Mouse (Mus musculus): ENCODE results near the gene Cnr1. TPM values are rescaled to one million over a fixed set of nuclear protein-coding genes. Genes with fewer than 3 reads are reported as not detected.

The Cnr1 gene
- polyA plus RNA-seq, 1 experiment from 2014 or later = 15.9 TPM

- H3K27ac ChIP-seq (ENCODE audit: low read depth, low read length) = no peak overlapping the region
- 50% methylated on average over 6 of the region's 6 CpGs for WGBS
- ATAC-seq (ENCODE audit: low FRiP score) (no peak), DNase-seq (ENCODE audit: low spot score, missing footprints) (no peak)
- no peaks in the 10 kb centered on the region; the same call in 1 of the 2 replicates for H3K4me1 ChIP-seq (ENCODE audit: control insufficient read depth, insufficient read depth, low read length)
- no peaks in the 10 kb centered on the region for H3K36me3 ChIP-seq (ENCODE audit: control insufficient read depth, insufficient read depth, low read length)
- peaks cover 24% of the 10 kb centered on the region for H3K27me3 ChIP-seq (ENCODE audit: control insufficient read depth, insufficient read depth, low read length)
- H3K9me3 ChIP-seq (ENCODE audit: control insufficient read depth, low read length) = no peaks in the 10 kb centered on the region
- no peak overlapping the region; the same call in 1 of the 2 replicates for H3K4me3 ChIP-seq (ENCODE audit: low read depth, low read length)
- H3K9ac ChIP-seq (ENCODE audit: low read length) = no peak overlapping the region
- H3K4me2 ChIP-seq = no peak overlapping the region
Observed at GRCm38 (mm10) chr4:33926010-33926409, 1.6 kb downstream of the Cnr1 start.

GRCm38 (mm10) chr4:33926730-33927263 lies 2.4 kb downstream of the Cnr1 start:
- Histone ChIP-seq H3K27ac (ENCODE audit: low read depth, low read length) (no peak overlapping the region), H3K4me1 (ENCODE audit: control insufficient read depth, insufficient read depth, low read length) (no peaks in the 10 kb centered on the region; the same call in 1 of the 2 replicates), H3K27me3 (ENCODE audit: control insufficient read depth, insufficient read depth, low read length) (peaks cover 21% of the 10 kb centered on the region), H3K4me2 (0 out of 2 replicates have a peak overlapping the region, but pooled peaks have one; percentile 13), H3K4me3 (ENCODE audit: low read depth, low read length) (peak overlapping the region; percentile 7; the same call in 1 of the 2 replicates), H3K9me3 (ENCODE audit: control insufficient read depth, low read length) (no peaks in the 10 kb centered on the region), H3K36me3 (ENCODE audit: control insufficient read depth, insufficient read depth, low read length) (no peaks in the 10 kb centered on the region), H3K9ac (ENCODE audit: low read length) (no peak overlapping the region)
- no peak for ATAC-seq (ENCODE audit: low FRiP score)
- WGBS = 79% methylated on average over 7 of the region's 7 CpGs
- DNase-seq (ENCODE audit: low spot score, missing footprints) = no peak

GRCm38 (mm10) chr4:33927644-33928043 lies 3.3 kb downstream of the Cnr1 start:
- Histone ChIP-seq H3K36me3 (ENCODE audit: control insufficient read depth, insufficient read depth, low read length) (no peaks in the 10 kb centered on the region), H3K27me3 (ENCODE audit: control insufficient read depth, insufficient read depth, low read length) (peaks cover 15% of the 10 kb centered on the region), H3K27ac (ENCODE audit: low read depth, low read length) (no peak overlapping the region), H3K4me3 (ENCODE audit: low read depth, low read length) (no peak overlapping the region), H3K9ac (ENCODE audit: low read length) (no peak overlapping the region), H3K4me1 (ENCODE audit: control insufficient read depth, insufficient read depth, low read length) (no peaks in the 10 kb centered on the region; the same call in 1 of the 2 replicates), H3K9me3 (ENCODE audit: control insufficient read depth, low read length) (no peaks in the 10 kb centered on the region), H3K4me2 (no peak overlapping the region)
- WGBS = 92% methylated on average over 3 of the region's 3 CpGs
- ATAC-seq (ENCODE audit: low FRiP score) (no peak), DNase-seq (ENCODE audit: low spot score, missing footprints) (no peak)

GRCm38 (mm10) chr4:33928450-33928849 lies 4.1 kb downstream of the Cnr1 start:
- H3K4me3 ChIP-seq (ENCODE audit: low read depth, low read length) = no peak overlapping the region
- no peak for ATAC-seq (ENCODE audit: low FRiP score)
- no peak overlapping the region for H3K4me2 ChIP-seq
- H3K36me3 ChIP-seq (ENCODE audit: control insufficient read depth, insufficient read depth, low read length) = no peaks in the 10 kb centered on the region
- peaks cover 8% of the 10 kb centered on the region; the same call in 1 of the 2 replicates for H3K27me3 ChIP-seq (ENCODE audit: control insufficient read depth, insufficient read depth, low read length)
- 76% methylated on average over 1 of the region's 1 CpGs for WGBS
- H3K9ac ChIP-seq (ENCODE audit: low read length) = no peak overlapping the region
- no peak for DNase-seq (ENCODE audit: low spot score, missing footprints)
- H3K4me1 ChIP-seq (ENCODE audit: control insufficient read depth, insufficient read depth, low read length) = no peaks in the 10 kb centered on the region; the same call in 1 of the 2 replicates
- no peak overlapping the region for H3K27ac ChIP-seq (ENCODE audit: low read depth, low read length)
- H3K9me3 ChIP-seq (ENCODE audit: control insufficient read depth, low read length) = no peaks in the 10 kb centered on the region

GRCm38 (mm10) chr4:33931347-33931746 lies 7.0 kb downstream of the Cnr1 start:
- Histone ChIP-seq H3K4me3 (ENCODE audit: low read depth, low read length) (no peak overlapping the region), H3K36me3 (ENCODE audit: control insufficient read depth, insufficient read depth, low read length) (no peaks in the 10 kb centered on the region), H3K4me2 (no peak overlapping the region), H3K27me3 (ENCODE audit: control insufficient read depth, insufficient read depth, low read length) (no peaks in the 10 kb centered on the region), H3K9me3 (ENCODE audit: control insufficient read depth, low read length) (no peaks in the 10 kb centered on the region), H3K27ac (ENCODE audit: low read depth, low read length) (no peak overlapping the region), H3K9ac (ENCODE audit: low read length) (no peak overlapping the region), H3K4me1 (ENCODE audit: control insufficient read depth, insufficient read depth, low read length) (no peaks in the 10 kb centered on the region)
- ATAC-seq (ENCODE audit: low FRiP score) (no peak), DNase-seq (ENCODE audit: low spot score, missing footprints) (no peak)
- 85% methylated on average over 8 of the region's 8 CpGs for WGBS

- H3K27me3 ChIP-seq (ENCODE audit: control insufficient read depth, insufficient read depth, low read length) = no peaks in the 10 kb centered on the region
- peaks cover 8% of the 10 kb centered on the region for H3K4me1 ChIP-seq (ENCODE audit: control insufficient read depth, insufficient read depth, low read length)
- DNase-seq (ENCODE audit: low spot score, missing footprints) (peak; percentile 85), ATAC-seq (ENCODE audit: low FRiP score) (peak; percentile 93)
- H3K4me2 ChIP-seq = no peak overlapping the region
- H3K9me3 ChIP-seq (ENCODE audit: control insufficient read depth, low read length) = no peaks in the 10 kb centered on the region
- WGBS = 24% methylated on average over 5 of the region's 5 CpGs
- no peak overlapping the region for H3K9ac ChIP-seq (ENCODE audit: low read length)
- no peaks in the 10 kb centered on the region for H3K36me3 ChIP-seq (ENCODE audit: control insufficient read depth, insufficient read depth, low read length)
- no peak overlapping the region for H3K4me3 ChIP-seq (ENCODE audit: low read depth, low read length)
- H3K27ac ChIP-seq (ENCODE audit: low read depth, low read length) = no peak overlapping the region
Observed at GRCm38 (mm10) chr4:33941557-33941956, 17.2 kb downstream of the Cnr1 start.

- Histone ChIP-seq H3K27ac (ENCODE audit: low read depth, low read length) (no peak overlapping the region), H3K36me3 (ENCODE audit: control insufficient read depth, insufficient read depth, low read length) (no peaks in the 10 kb centered on the region), H3K4me1 (ENCODE audit: control insufficient read depth, insufficient read depth, low read length) (peaks cover 8% of the 10 kb centered on the region), H3K27me3 (ENCODE audit: control insufficient read depth, insufficient read depth, low read length) (no peaks in the 10 kb centered on the region), H3K9ac (ENCODE audit: low read length) (no peak overlapping the region), H3K9me3 (ENCODE audit: control insufficient read depth, low read length) (no peaks in the 10 kb centered on the region), H3K4me2 (no peak overlapping the region), H3K4me3 (ENCODE audit: low read depth, low read length) (no peak overlapping the region)
- 98% methylated on average over 13 of the region's 13 CpGs for WGBS
- ATAC-seq (ENCODE audit: low FRiP score) (no peak), DNase-seq (ENCODE audit: low spot score, missing footprints) (no peak)
Observed at GRCm38 (mm10) chr4:33943936-33944335, 19.5 kb downstream of the Cnr1 start.

- ATAC-seq (ENCODE audit: low FRiP score) = no peak
- no peaks in the 10 kb centered on the region for H3K9me3 ChIP-seq (ENCODE audit: control insufficient read depth, low read length)
- no peak overlapping the region for H3K9ac ChIP-seq (ENCODE audit: low read length)
- no peak for DNase-seq (ENCODE audit: low spot score, missing footprints)
- H3K4me1 ChIP-seq (ENCODE audit: control insufficient read depth, insufficient read depth, low read length) = peaks cover 8% of the 10 kb centered on the region
- no peak overlapping the region for H3K4me2 ChIP-seq
- H3K27me3 ChIP-seq (ENCODE audit: control insufficient read depth, insufficient read depth, low read length) = no peaks in the 10 kb centered on the region
- WGBS = 82% methylated on average over 2 of the region's 2 CpGs
- H3K4me3 ChIP-seq (ENCODE audit: low read depth, low read length) = no peak overlapping the region
- no peak overlapping the region for H3K27ac ChIP-seq (ENCODE audit: low read depth, low read length)
- no peaks in the 10 kb centered on the region for H3K36me3 ChIP-seq (ENCODE audit: control insufficient read depth, insufficient read depth, low read length)
Observed at GRCm38 (mm10) chr4:33945742-33946141, 21.3 kb downstream of the Cnr1 start.

- Histone ChIP-seq H3K9ac (ENCODE audit: low read length) (no peak overlapping the region), H3K9me3 (ENCODE audit: control insufficient read depth, low read length) (no peaks in the 10 kb centered on the region), H3K27ac (ENCODE audit: low read depth, low read length) (no peak overlapping the region), H3K4me2 (no peak overlapping the region), H3K36me3 (ENCODE audit: control insufficient read depth, insufficient read depth, low read length) (no peaks in the 10 kb centered on the region), H3K27me3 (ENCODE audit: control insufficient read depth, insufficient read depth, low read length) (no peaks in the 10 kb centered on the region), H3K4me1 (ENCODE audit: control insufficient read depth, insufficient read depth, low read length) (no peaks in the 10 kb centered on the region), H3K4me3 (ENCODE audit: low read depth, low read length) (no peak overlapping the region)
- ATAC-seq (ENCODE audit: low FRiP score) (no peak), DNase-seq (ENCODE audit: low spot score, missing footprints) (no peak)
- WGBS = 86% methylated on average over 3 of the region's 3 CpGs
Observed at GRCm38 (mm10) chr4:33947584-33947983, 23.2 kb downstream of the Cnr1 start.
